Mouse (Mus musculus) thymus, postnatal 0 days (tissue): ENCODE measurements around the gene Zfp715. TPM values are rescaled to one million over a fixed set of nuclear protein-coding genes. Genes with fewer than 3 reads are reported as not detected.
"Not testable (repeated sequence)": the region's sequence is repeated elsewhere in the genome, so short reads cannot be mapped to it uniquely, and the experiment has no call there.

ENCODE experiments used
- DNase-seq: peaks from one replicate; pipeline ENCODE4 v3.0.0-alpha.2; 2015; ENCODE audit warnings: low spot score
- polyA plus RNA-seq: library from polyadenylated mRNA; unstranded; fragments of >200 nt; fragmentation: Nextera tagmentation; extraction: Ambion mirVana; gene quantifications from 2 replicates; pipeline ENCODE4 v1.2.1, GENCODE M21; 2015

Gene Zfp715
- polyA plus RNA-seq = 10.0 and 10.2 TPM in 2 replicates

- DNase-seq = peak; percentile 87
Measured at GRCm38 (mm10) chr7:43313013-43313428, at the start of gene Zfp715. TSS of gene Zfp715 (minus strand) at chr7:43313294.

GRCm38 (mm10) chr7:43362021-43362420, 48.9 kb upstream of the Zfp715 start:
- no peak for DNase-seq

GRCm38 (mm10) chr7:43361442-43361841, 48.3 kb upstream of the Zfp715 start:
- no peak for DNase-seq

DNA sequence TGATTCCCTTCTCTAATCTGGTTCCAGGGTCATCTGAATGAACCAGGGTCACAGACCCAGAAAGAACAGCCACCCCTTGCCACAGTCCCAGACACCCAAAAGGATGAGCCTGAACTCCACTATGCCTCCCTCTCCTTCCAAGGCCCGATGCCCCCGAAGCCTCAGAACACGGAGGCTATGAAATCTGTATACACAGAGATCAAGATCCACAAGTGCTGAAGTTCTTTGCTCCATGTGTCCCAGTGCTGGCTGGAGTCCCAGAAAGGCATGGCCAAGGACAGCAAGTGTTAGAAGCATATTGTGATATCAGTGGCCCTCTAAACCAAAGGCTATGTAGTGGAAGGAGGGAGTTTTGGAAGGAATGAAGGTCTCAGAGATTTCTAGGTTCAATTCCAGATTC, 45.5 kb upstream of the Zfp715 start:
- DNase-seq = no peak

- no peak for DNase-seq
Measured at GRCm38 (mm10) chr7:43354893-43355835, 42.1 kb upstream of the Zfp715 start.

GRCm38 (mm10) chr7:43353758-43354157, 40.7 kb upstream of the Zfp715 start:
- no peak for DNase-seq

DNA sequence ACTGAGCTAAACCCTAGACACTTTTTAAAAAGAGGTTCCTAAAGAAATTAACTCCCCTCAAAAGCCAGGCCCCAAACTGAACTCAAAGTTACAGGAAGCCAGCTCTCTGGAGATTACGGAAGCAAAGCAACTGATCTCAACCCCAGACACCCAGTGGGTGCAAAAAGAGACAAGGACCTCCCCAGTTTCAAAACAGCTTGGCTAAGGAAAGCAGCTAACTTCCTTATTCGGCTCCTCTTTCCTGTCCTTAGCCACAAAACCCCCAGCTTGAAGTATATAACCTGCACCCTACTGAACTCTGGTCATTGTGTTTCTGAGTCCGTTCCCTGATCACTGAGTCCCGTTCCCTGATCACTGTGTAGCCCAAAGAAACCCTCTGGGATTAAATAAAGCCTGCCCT, 40.0 kb upstream of the Zfp715 start:
- peak; percentile 5 for DNase-seq

DNA sequence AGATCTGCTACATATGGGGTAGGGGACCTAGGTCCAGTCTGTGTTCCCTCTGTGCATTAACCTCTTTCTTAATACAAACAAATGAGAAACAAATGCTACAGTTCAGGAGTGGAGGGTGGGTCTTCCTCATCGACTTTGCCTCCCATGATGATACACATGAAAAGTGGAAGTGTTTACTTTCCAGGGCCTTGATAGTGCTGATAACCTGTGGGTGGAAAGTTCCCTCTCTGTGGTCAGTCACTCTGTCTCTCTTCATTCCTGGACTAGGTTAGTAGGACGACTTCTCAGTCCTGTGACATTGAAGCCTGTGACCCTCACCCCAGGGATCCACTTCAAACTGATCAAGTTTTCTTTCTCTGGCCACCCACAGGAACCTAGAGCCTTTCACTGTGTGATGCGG, 38.1 kb upstream of the Zfp715 start, which contains the start of gene Siglecf:
Siglecf (plus strand) TSS at position 188 of the 400 bp plus-strand sequence.
- DNase-seq = no peak

- DNase-seq = not testable (repeated sequence)
Measured at GRCm38 (mm10) chr7:43349623-43350022, 36.5 kb upstream of the Zfp715 start.

DNA sequence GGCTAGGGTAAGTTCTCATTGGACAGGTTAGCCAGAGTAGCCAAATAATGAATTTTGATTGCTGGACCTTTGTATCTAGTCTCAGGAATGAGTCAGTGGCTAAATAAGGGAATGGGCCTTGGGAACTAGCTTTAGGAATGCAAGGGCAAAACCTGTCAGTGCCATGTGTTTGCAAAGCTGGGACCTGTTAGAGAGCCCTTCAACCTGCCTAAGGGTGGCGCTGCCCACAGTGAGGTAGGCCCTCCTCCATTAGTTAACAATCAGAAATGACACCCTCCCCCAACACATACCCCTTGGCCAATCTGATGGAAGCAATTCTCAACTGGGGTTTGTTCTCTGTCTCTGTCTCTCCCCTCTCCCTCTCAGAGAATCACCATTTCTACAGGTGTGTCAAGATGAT, 33.5 kb upstream of the Zfp715 start:
- DNase-seq = no peak

DNA sequence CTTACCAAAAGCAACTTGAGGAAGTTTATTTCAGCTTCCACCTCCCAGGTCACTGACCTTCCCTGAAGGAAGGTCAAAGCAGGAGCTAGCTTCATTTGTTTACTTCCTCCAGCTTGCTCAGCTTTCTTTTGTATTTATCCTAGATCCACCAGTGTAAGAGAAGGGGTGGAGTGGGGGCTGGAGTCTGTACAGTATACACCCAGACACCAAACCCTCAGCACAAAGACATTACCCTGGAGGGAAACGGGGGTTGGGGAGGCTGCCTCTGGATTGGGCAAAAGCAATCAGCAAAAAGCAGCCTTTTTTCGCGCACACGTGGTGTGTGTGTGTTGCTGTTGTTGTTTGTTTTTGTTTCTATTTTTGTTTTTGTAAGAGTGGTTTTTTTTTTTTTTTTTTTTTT, 33.1 kb upstream of the Zfp715 start:
- no peak for DNase-seq

DNA sequence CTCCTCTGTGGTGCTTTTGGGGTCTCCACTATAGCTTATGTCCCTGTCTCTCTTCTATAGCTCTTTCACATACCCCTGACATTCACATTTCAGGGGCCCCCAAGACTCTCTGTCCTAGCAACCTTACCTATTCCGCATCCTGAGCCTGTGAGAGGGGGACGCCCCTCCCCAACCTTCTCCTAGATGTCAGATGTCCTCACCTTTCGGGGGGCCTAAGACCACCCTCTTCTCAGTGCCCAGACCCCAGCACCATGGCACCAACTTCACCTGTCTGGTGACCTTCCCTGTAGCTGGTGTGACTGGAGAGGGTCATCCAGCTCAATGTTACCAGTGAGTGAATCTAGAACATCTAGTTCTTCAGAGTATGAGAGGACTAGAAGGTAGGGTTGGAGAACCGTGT, 31.4 kb upstream of the Zfp715 start:
- DNase-seq = no peak

DNA sequence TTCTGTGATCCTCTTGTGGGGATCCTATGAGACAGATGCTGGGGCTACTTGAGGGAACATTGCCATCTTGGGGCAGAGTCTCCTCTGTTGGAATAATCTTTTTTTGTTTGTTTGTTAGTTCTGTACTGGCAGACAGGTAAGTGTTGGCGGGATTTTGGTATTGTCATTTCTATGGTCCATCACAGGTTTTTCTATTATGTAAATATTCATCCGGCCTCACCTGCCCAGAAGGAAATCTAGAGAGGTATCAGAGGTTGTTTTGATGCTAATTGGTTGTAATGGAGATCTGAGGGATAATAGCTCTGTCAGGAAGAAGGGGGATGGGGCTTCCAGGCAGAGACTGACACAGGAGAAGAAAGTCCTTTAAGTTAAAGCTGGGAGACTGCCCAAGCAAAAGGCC, 30.9 kb upstream of the Zfp715 start:
- no peak for DNase-seq

DNA sequence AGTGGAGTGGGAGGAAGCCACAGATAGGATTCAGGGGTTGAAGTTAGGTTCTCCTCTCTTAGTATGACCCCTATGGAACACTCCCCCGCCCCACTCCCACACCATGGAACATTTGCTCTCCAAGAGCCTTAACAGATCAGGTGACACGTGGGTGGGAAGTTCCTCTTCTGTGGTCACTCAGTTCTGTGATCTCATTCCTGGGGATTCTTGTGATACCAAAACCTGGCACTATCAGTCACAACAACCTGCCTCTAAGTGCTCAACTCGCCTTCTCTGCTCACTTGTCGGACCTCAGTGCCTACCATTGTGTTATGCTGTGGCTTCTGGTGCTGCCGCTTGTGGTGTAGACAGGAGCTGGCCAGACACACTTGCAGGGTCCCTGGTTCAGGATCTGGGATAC, 30.1 kb upstream of the Zfp715 start:
- DNase-seq = no peak

- DNase-seq = no peak
Measured at GRCm38 (mm10) chr7:43340771-43341170, 27.7 kb upstream of the Zfp715 start.

- no peak for DNase-seq
Measured at GRCm38 (mm10) chr7:43333899-43334298, 20.8 kb upstream of the Zfp715 start.

GRCm38 (mm10) chr7:43333203-43333602, 20.1 kb upstream of the Zfp715 start:
- no peak for DNase-seq

GRCm38 (mm10) chr7:43328101-43328500, 15.0 kb upstream of the Zfp715 start:
- DNase-seq = no peak

GRCm38 (mm10) chr7:43326223-43326780, 13.2 kb upstream of the Zfp715 start:
- DNase-seq = no peak

GRCm38 (mm10) chr7:43312386-43313012, 595 bp downstream of the Zfp715 start:
- DNase-seq = peak; percentile 21

- DNase-seq = no peak
Measured at GRCm38 (mm10) chr7:43311632-43312031, 1.5 kb downstream of the Zfp715 start.

DNA sequence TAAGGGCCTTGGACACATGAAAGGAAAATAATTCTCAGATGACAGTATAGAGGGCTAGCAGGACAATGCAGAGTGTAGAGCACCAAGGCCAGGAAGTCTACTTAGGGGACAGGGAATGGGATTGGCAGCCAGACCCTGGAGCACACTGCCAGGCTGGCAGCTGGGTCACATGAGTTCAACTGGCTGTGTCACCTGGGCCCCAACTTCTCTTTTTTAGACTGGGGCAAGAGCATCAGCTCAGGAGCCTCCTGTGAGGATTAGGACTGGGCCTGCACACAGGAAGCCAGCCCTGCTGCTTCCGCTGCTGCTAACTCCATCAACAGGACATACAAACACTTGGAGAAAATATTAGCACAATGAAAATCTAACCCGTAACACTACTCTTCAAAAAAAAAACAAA, 4.0 kb downstream of the Zfp715 start:
- no peak for DNase-seq
